In the genomic region with DNA sequence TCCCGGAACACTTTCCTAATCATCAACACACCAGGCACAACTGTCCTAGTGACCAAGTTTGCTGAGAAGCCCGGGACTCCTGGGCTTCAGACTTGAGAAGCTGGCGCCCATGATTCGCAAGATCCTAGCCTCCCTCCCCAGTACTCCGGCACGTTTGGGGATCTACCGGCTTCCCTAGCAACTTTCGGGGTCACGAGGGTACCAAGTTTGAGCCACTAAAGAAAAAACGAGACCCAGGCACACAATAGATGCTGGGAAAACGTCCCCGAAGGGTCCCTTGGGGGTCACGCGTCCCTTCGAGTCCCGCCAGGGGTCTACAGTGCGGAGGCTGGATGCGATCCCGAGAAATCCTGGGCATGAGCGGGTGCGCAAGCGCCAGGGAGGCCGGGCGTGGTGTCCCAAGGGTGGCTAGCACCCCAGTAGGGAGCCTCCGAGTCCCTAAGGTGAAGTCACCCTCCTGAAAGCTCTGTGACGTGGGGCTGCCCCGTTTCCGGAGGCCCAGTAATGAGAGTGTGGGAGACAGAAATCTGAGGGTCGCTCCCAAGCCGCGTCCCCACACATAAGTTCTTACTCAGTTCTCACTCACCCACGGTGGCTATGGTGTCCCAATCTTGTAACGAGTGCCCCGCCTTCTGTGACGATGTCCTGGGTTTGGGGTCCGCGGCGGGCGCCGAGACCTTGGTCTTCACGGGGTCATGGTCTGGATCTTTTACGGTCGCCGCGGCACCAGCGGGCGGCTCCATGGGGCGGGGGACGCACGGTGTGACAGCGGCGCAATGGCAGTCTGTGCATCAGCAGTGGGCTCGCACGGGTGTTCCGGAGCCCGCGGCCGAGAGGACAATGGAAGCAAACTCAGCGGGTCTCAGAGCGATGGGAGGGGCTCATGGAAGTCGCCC, we compare ENCODE assay signal across 8 mouse cellular contexts. TPM values are rescaled to one million over a fixed set of nuclear protein-coding genes. Genes with fewer than 3 reads are reported as not detected.
A peak's percentile ranks its signal among the peaks of the same experiment; 100 is the strongest.
DNase-seq lines count a peak whose midpoint lies in the region; ATAC-seq and TF ChIP-seq lines count a peak whose summit lies in the region.

No protein-coding gene starts in this region.

- ATAC-seq in intestine, embryonic 15.5 days = peak; percentile 83
- ATAC-seq in lung, embryonic 15.5 days (ENCODE audit: borderline replicate concordance, extremely low read depth, low FRiP score, low TSS enrichment) = peak; percentile 60
- peak; percentile 24; the same call in 1 of the 2 replicates for ATAC-seq in neutrophil, adult 5-6 weeks (ENCODE audit: extremely low read depth, insufficient number of reproducible peaks, low FRiP score, poor library complexity, severe bottlenecking)

- peaks cover 6% of the 10 kb centered on the region; the same call in 1 of the 2 replicates for H3K4me1 ChIP-seq in E14TG2a.4 (replicated peaks; ENCODE audit: low read depth, low read length)
- H3K4me1 ChIP-seq in intestine, embryonic 15.5 days (replicated peaks) = no peaks in the 10 kb centered on the region
- no peaks in the 10 kb centered on the region for H3K4me1 ChIP-seq in lung, embryonic 15.5 days

- H3K9ac ChIP-seq in intestine, embryonic 15.5 days = peak overlapping the region; percentile 50
- peak overlapping the region; percentile 59 for H3K9ac ChIP-seq in lung, embryonic 15.5 days

- intact Hi-C loops in gastrocnemius, postnatal 36 days (cut with DNase I) = no loop called here

- no peaks in the 10 kb centered on the region for H3K36me3 ChIP-seq in E14TG2a.4 (ENCODE audit: insufficient read depth, low read length)
- H3K36me3 ChIP-seq in intestine, embryonic 15.5 days = no peaks in the 10 kb centered on the region
- no peaks in the 10 kb centered on the region for H3K36me3 ChIP-seq in lung, embryonic 15.5 days

- H3K4me3 ChIP-seq in E14TG2a.4 (replicated peaks; ENCODE audit: low read length) = peak overlapping the region; percentile 84
- H3K4me3 ChIP-seq in intestine, embryonic 15.5 days (replicated peaks) = peak overlapping the region; percentile 54
- peak overlapping the region; percentile 61 for H3K4me3 ChIP-seq in lung, embryonic 15.5 days

- DNase-seq in gastrocnemius, adult 18-20 months (ENCODE audit: low spot score) = peak; percentile 9
- DNase-seq in gastrocnemius, postnatal 36 days = no peak
- DNase-seq in cerebellum, adult 18-20 months = peak; percentile 30 to 44
- DNase-seq in frontal cortex, postnatal 36 days (ENCODE audit: low spot score in 2 of 2) = peak; percentile 16 to 24

- TF ChIP-seq CTCF in E14TG2a.4 (conservative IDR thresholded peaks at IDR 0.05; ENCODE audit: low read length) = no peak

- H3K4me2 ChIP-seq in intestine, embryonic 15.5 days (replicated peaks) = peak overlapping the region; percentile 63
- peak overlapping the region; percentile 64 for H3K4me2 ChIP-seq in lung, embryonic 15.5 days

- no peak overlapping the region for H3K27ac ChIP-seq in intestine, embryonic 15.5 days
- H3K27ac ChIP-seq in lung, embryonic 15.5 days = peak overlapping the region; percentile 24; the same call in 1 of the 2 replicates

- 23% methylated on average over 61 of the region's 61 CpGs for whole genome bisulfite sequencing in intestine, embryonic 15.5 days
- 16% methylated on average over 61 of the region's 61 CpGs for WGBS in lung, embryonic 15.5 days

- no peaks in the 10 kb centered on the region for H3K27me3 ChIP-seq in E14TG2a.4 (ENCODE audit: insufficient read depth, low read length)
- no peaks in the 10 kb centered on the region for H3K27me3 ChIP-seq in intestine, embryonic 15.5 days (replicated peaks)
- H3K27me3 ChIP-seq in lung, embryonic 15.5 days = no peaks in the 10 kb centered on the region

- H3K9me3 ChIP-seq in E14TG2a.4 (ENCODE audit: low read length) = no peaks in the 10 kb centered on the region
- H3K9me3 ChIP-seq in intestine, embryonic 15.5 days = no peaks in the 10 kb centered on the region
- no peaks in the 10 kb centered on the region for H3K9me3 ChIP-seq in lung, embryonic 15.5 days

RNA-seq across cellular contexts. Expression of gene Prkx, which starts 0.9 kb away (rescaled TPM):
- total RNA-seq in gastrocnemius, adult 18-20 months (2021) = 1 to 10 TPM; 7.6 to 7.7 TPM
- 1 to 10 TPM; 4.9 to 5.4 TPM for total RNA-seq in gastrocnemius, postnatal 36 days (2021)
- polyA plus RNA-seq in intestine, embryonic 15.5 days (2015; fragmentation: Nextera tagmentation; extraction: Ambion mirVana) = 8.7 and 9.2 TPM in 2 replicates
- polyA plus RNA-seq in lung, embryonic 15.5 days (2015; fragmentation: Nextera tagmentation; extraction: Ambion mirVana) = 12.3 and 13.8 TPM in 2 replicates
- 22.0 and 22.6 TPM in 2 replicates for total RNA-seq in neutrophil, adult 5-6 weeks (2017)

RNA-seq across cellular contexts. Expression of gene Pbsn, which starts 58.2 kb away (rescaled TPM):
- total RNA-seq in gastrocnemius, adult 18-20 months (2021) = not detected
- total RNA-seq in gastrocnemius, postnatal 36 days (2021) = not detected
- polyA plus RNA-seq in intestine, embryonic 15.5 days (2015; fragmentation: Nextera tagmentation; extraction: Ambion mirVana) = not detected in 2 replicates
- polyA plus RNA-seq in lung, embryonic 15.5 days (2015; fragmentation: Nextera tagmentation; extraction: Ambion mirVana) = not detected in 2 replicates
- not detected in 2 replicates for total RNA-seq in neutrophil, adult 5-6 weeks (2017)

Comparison
In these comparisons a context has a peak if more than half of its experiments do, and no peak if none do; other contexts are left out.
1. DNase-seq: peak in gastrocnemius, adult 18-20 months (single experiment), cerebellum, adult 18-20 months (2 of 2) and frontal cortex, postnatal 36 days (2 of 2); none in gastrocnemius, postnatal 36 days (0 of 2).
2. ATAC-seq: peak in every context shown above with its lines; median percentile 83 in intestine, embryonic 15.5 days; 60 in lung, embryonic 15.5 days; 24 in neutrophil, adult 5-6 weeks.
3. Peak in every context shown above with its lines, with median percentiles within 50 percentile points of each other: H3K4me3 ChIP-seq.